ENCODE assay signal across 20 mouse cellular contexts in the genomic region with DNA sequence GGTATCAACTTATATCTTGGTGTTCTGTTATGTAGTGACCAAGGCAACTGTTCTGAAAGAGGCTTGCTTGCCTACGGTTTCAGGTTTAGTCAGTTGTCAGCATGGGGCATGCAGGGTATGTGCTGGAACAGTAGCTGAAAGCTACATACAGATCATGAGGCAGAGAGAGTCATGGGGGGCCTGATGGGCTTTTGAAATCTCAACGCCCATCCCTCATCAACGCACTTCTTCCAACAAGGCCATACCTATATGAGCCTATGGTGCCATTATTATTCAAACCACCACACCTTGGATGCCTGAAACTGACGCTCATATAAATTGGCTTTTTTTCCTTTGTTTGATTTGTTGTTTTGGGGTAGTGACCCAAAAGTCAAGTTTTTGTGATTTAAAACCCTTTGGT. TPM values are rescaled to one million over a fixed set of nuclear protein-coding genes. Genes with fewer than 3 reads are reported as not detected.
DNase-seq lines count a peak whose midpoint lies in the region; ATAC-seq and TF ChIP-seq lines count a peak whose summit lies in the region.
"Had no signal": no experiment of that assay in that cellular context is flagged by ENCODE, and none has a peak within 500 bp of the region (broad histone marks: within the 10 kb centered on the region; RNA-seq: fewer than 3 reads in every experiment).

No protein-coding gene starts in this region.

- ATAC-seq in intestine, embryonic 14.5 days (replicated peaks; ENCODE audit: low FRiP score, low TSS enrichment, low read depth), result no peak
- ATAC-seq in intestine, postnatal 0 days, result no peak
- ATAC-seq: forebrain, embryonic 13.5 days; forebrain, embryonic 15.5 days; forebrain, postnatal 0 days had no signal

- no peak overlapping the region for H3K4me2 ChIP-seq in intestine, embryonic 14.5 days (ENCODE audit: low read length)
- no peak overlapping the region for H3K4me2 ChIP-seq in intestine, postnatal 0 days (replicated peaks; ENCODE audit: low read depth)
- H3K4me2 ChIP-seq: embryonic facial prominence, embryonic 12.5 days; forebrain, embryonic 13.5 days; forebrain, embryonic 15.5 days had no signal

- WGBS in intestine, embryonic 14.5 days, result 90% methylated on average over 4 of the region's 4 CpGs
- WGBS in intestine, postnatal 0 days, result 90% methylated on average over 4 of the region's 4 CpGs

- H3K36me3 ChIP-seq in intestine, embryonic 14.5 days (ENCODE audit: control insufficient read depth, insufficient read depth, low read length), result peaks cover 61% of the 10 kb centered on the region
- H3K36me3 ChIP-seq in intestine, postnatal 0 days (ENCODE audit: control insufficient read depth, insufficient read depth), result peaks cover 29% of the 10 kb centered on the region

- H3K9me3 ChIP-seq in intestine, embryonic 14.5 days (ENCODE audit: control insufficient read depth, low read length), result no peaks in the 10 kb centered on the region
- H3K9me3 ChIP-seq in intestine, postnatal 0 days (ENCODE audit: control insufficient read depth), result no peaks in the 10 kb centered on the region
- H3K9me3 ChIP-seq: embryonic facial prominence, embryonic 10.5 days; embryonic facial prominence, embryonic 12.5 days; forebrain, embryonic 13.5 days; forebrain, embryonic 15.5 days had no signal

- H3K4me3 ChIP-seq in intestine, embryonic 14.5 days (ENCODE audit: low read depth, low read length), result no peak overlapping the region
- H3K4me3 ChIP-seq in intestine, postnatal 0 days (ENCODE audit: low read depth, low read length), result no peak overlapping the region
- H3K4me3 ChIP-seq: embryonic facial prominence, embryonic 10.5 days; embryonic facial prominence, embryonic 12.5 days; forebrain, embryonic 13.5 days; forebrain, embryonic 15.5 days had no signal

- H3K27ac ChIP-seq in intestine, embryonic 14.5 days (ENCODE audit: low read depth), result no peak overlapping the region
- H3K27ac ChIP-seq in intestine, postnatal 0 days (ENCODE audit: low read depth, low read length), result no peak overlapping the region
- H3K27ac ChIP-seq: embryonic facial prominence, embryonic 10.5 days; embryonic facial prominence, embryonic 12.5 days; forebrain, embryonic 13.5 days; forebrain, embryonic 15.5 days had no signal

- DNase-seq in intestine, embryonic 14.5 days (ENCODE audit: low spot score), result peak; percentile 20
- DNase-seq in ES-CJ7 (ENCODE audit: low read depth, low spot score), result peak; percentile 41
- peak; percentile 49 for DNase-seq in ZHBTc4 (ENCODE audit: low read depth, low spot score)
- no peak for DNase-seq in layer of hippocampus, adult 9-10 months (ENCODE audit: low spot score)
- DNase-seq in layer of hippocampus, postnatal 25 days (ENCODE audit: extremely low spot score in 1 of 2, low spot score in 1 of 2), result no peak
- DNase-seq: adrenal gland, adult 2 months; adrenal gland, postnatal 10 days; adrenal gland, postnatal 25 days; cerebellum, adult 11 months; cerebellum, adult 8-10 months; cerebellum, adult 9-11 months; cerebellum, postnatal 14 days; cerebellum, postnatal 36 days; embryo, embryonic 11 days; forebrain, postnatal 0 days had no signal

- TF ChIP-seq CTCF in intestine, postnatal 0 days (IDR thresholded peaks at IDR 0.05; ENCODE audit: low read depth), result no peak

- no peak overlapping the region for H3K9ac ChIP-seq in intestine, embryonic 14.5 days (ENCODE audit: low read length)
- H3K9ac ChIP-seq in intestine, postnatal 0 days (ENCODE audit: low read depth, low read length), result no peak overlapping the region
- H3K9ac ChIP-seq: embryonic facial prominence, embryonic 12.5 days; forebrain, embryonic 13.5 days; forebrain, embryonic 15.5 days; forebrain, postnatal 0 days had no signal

- no peaks in the 10 kb centered on the region for H3K4me1 ChIP-seq in intestine, embryonic 14.5 days (replicated peaks; ENCODE audit: control insufficient read depth, insufficient read depth, low read length)
- 0 out of 2 replicates have a peak, but pooled peaks cover 6% of the 10 kb centered on the region for H3K4me1 ChIP-seq in intestine, postnatal 0 days (replicated peaks; ENCODE audit: control insufficient read depth, insufficient read depth, low read length)
- H3K4me1 ChIP-seq: embryonic facial prominence, embryonic 12.5 days; forebrain, embryonic 13.5 days; forebrain, embryonic 15.5 days had no signal

- H3K27me3 ChIP-seq in intestine, embryonic 14.5 days (replicated peaks; ENCODE audit: control insufficient read depth, insufficient read depth, low read length), result no peaks in the 10 kb centered on the region
- no peaks in the 10 kb centered on the region for H3K27me3 ChIP-seq in intestine, postnatal 0 days (replicated peaks; ENCODE audit: control insufficient read depth, insufficient read depth, low read length)
- H3K27me3 ChIP-seq: embryonic facial prominence, embryonic 12.5 days; forebrain, embryonic 13.5 days; forebrain, embryonic 15.5 days had no signal

RNA-seq across cellular contexts. Expression of gene Pwwp2a, which starts 14.8 kb away (rescaled TPM):
- 36.1 and 39.1 TPM in 2 replicates for polyA plus RNA-seq in intestine, embryonic 14.5 days (2014; fragmentation: Nextera tagmentation; extraction: Ambion mirVana)
- 12.1 and 12.5 TPM in 2 replicates for polyA plus RNA-seq in intestine, postnatal 0 days (2015; fragmentation: Nextera tagmentation; extraction: Ambion mirVana)
- total RNA-seq in layer of hippocampus, postnatal 25 days (2021), result 10 to 100 TPM; 66.8 to 72.4 TPM

RNA-seq across cellular contexts. Expression of gene Ttc1, which starts 51.2 kb away (rescaled TPM):
- polyA plus RNA-seq in intestine, embryonic 14.5 days (2014; fragmentation: Nextera tagmentation; extraction: Ambion mirVana), result 58.2 and 66.3 TPM in 2 replicates
- polyA plus RNA-seq in intestine, postnatal 0 days (2015; fragmentation: Nextera tagmentation; extraction: Ambion mirVana), result 54.6 and 58.3 TPM in 2 replicates
- 10 to 100 TPM; 45.5 to 56.4 TPM for total RNA-seq in layer of hippocampus, postnatal 25 days (2021)

Comparison
In these comparisons a context has a peak if more than half of its experiments do, and no peak if none do; other contexts are left out.
1. DNase-seq: peak in intestine, embryonic 14.5 days (single experiment), ES-CJ7 (single experiment) and ZHBTc4 (single experiment); none in layer of hippocampus, adult 9-10 months (single experiment) and layer of hippocampus, postnatal 25 days (0 of 2).